Mouse (Mus musculus): ENCODE measurements around the gene Olfr616.
"Not testable (repeated sequence)": the region's sequence is repeated elsewhere in the genome, so short reads cannot be mapped to it uniquely, and the experiment has no call there.

Gene Olfr616

DNA sequence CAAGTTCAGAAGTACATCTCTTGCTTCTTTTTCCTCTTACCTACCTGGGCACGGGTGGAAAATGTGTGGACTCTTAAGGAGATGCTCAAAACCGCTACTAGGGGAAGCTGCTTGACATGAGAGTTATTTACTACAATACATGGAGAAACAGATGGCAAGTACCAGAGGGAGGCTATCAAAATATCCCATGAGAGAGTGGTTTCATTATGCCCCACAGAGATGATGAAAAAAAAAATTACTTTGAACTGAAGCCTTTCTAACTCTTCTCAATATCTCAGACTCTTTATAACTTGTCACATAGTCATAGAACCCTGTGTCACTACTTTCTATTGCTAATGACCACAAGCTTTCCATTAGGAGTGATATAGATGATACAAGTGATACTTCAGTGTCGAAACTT lies at the start of gene Olfr616:
Gene Olfr616, minus strand, starts transcription at position 101 of the 400 bp plus-strand sequence.
- no peak for DNase-seq (ENCODE audit: low spot score)

DNA sequence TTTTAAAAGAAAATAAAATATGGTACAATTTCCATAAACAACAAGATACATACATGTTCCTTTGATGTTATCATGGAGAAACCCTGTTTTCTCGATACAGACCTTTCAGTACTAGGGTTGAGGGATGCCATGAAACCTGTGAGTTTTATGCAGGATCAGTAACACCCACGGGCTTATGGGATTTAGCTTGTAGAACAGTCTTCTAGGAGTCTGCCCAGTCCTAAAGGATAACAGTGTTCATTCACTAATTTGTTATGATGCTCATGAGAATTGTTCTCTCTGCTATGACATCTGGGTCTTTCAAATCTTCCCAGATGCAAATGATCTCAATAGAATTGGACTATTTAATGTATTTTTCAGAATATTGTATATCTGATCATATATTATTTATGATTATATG lies 43.5 kb upstream of the Olfr616 start, which contains the start of gene Olfr620:
Gene Olfr620, minus strand, starts transcription at position 101 of the 400 bp plus-strand sequence.
- no peak for DNase-seq (ENCODE audit: low spot score)

DNA sequence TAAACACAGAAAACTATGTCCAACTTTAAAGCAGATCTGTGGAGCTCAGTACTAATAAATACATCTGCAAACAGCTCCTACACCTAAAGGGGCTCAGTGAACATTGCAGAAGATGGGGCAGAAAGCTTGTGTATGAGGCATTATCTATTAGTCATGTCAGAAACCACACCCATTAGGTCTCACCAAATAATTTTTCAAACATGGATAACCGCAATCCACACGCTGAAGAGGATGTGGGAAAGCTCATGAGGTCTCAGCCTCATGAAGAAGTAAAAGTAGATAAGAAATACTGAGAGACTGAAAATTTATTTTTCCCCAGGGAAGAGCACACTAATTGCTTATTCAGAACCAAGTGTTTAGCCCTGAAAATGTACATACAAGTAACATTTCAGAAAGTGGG lies 38.5 kb upstream of the Olfr616 start:
- DNase-seq (ENCODE audit: low spot score) = no peak

DNA sequence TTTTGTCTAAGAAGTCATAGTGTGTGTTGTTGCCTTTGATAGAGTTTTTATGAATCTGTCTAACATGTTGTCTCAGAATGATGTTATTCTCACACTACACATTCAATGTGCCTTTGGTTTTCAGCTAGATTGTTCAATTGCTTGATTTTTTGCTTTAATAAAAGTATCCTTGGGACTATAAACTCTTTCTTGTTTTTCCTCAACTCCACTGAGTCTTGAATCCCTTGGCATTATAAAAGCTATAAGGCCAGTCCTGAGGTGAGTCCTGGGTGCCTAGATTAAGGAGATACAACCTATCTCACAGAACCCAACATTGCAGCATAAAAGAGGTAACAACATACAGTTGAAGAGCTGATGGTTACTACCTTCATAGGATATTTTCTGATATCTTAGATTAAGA lies 31.3 kb upstream of the Olfr616 start, which contains the start of gene Olfr619:
Gene Olfr619, plus strand, starts transcription at position 301 of the 400 bp plus-strand sequence.
- no peak for DNase-seq (ENCODE audit: low spot score)

DNA sequence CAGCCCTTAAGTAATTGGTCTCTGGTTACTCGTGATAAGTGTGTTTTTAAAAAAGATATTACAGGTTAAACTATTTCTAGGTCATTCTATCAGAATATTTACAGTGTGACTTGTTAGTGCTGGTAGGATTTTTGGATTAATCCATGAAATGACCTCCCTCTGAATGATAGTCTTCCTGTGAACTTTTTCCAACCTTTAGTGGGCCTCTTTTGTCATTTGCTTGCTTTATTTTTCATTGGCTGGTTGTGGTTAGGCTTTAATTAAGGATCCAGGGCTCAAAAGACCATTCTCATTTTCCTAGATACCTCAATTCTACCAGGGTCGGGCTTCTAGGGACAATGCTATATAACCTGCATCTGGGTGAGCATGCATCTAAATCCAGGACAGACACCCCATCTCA lies 20.9 kb upstream of the Olfr616 start, which contains the start of gene Olfr618:
Gene Olfr618, plus strand, starts transcription at position 301 of the 400 bp plus-strand sequence.
- no peak for DNase-seq (ENCODE audit: low spot score)

DNA sequence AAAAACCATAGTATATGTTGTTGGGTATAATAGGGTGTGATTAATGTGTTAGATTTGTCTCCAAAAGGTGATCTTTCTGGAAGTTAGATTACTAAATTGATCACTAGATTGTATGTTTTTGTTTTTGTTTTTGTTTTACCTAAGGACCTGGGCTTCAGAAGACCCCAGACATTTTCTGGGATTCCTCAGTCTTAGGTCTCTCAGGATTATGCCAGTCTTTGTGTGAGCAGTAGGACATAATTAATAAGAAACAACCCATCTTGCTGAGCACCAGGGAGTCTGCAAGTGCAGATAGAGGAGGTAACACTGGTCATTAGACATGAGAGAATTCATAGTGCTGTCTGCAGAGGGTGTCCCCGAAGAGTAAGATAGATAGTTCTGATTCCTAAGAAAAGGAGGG lies 3.8 kb upstream of the Olfr616 start, which contains the start of gene Olfr617:
Gene Olfr617, plus strand, starts transcription at position 301 of the 400 bp plus-strand sequence.
- no peak for DNase-seq (ENCODE audit: low spot score)

DNA sequence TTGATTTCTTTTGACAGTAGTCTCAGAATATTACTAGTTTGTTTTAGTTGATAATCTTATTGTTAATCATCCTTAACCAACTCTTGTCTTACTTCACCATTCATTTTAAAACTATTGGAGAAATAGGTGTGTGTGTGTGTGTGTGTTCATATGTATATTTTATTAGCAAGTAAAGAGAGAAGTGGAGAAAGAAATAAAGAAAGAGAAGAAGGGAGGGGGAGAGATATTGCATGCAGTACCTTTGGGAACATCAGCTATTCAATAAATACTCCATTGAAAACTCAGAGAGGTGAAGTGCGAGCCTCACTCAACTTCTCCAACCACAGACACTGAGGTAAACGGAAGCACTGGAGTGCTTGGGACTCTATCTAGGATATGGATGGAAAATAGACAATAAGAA lies 13.2 kb downstream of the Olfr616 start, which contains the start of gene Olfr615:
Gene Olfr615, plus strand, starts transcription at position 301 of the 400 bp plus-strand sequence.
- DNase-seq (ENCODE audit: low spot score) = no peak

DNA sequence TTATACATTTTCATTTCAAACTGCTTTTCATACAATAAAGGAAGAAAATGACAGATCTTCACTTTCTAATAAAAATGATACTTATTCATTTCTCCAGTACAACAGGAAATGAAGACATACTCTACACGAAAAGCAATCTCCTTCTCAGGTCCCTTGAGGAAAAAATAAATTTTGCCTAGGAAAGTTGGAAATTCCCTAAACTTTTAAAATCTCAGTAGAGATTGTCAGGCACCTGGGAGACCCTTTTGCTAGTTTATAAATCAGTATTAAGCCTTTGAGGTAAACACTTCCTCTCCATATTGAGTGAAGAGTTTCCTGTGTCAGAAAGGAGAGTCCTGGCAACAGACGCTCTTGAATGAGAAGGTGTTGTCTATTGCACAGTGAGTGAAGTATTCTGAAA lies 21.2 kb downstream of the Olfr616 start, which contains the start of gene Olfr613:
Gene Olfr613, plus strand, starts transcription at position 301 of the 400 bp plus-strand sequence.
- DNase-seq (ENCODE audit: low spot score) = no peak

DNA sequence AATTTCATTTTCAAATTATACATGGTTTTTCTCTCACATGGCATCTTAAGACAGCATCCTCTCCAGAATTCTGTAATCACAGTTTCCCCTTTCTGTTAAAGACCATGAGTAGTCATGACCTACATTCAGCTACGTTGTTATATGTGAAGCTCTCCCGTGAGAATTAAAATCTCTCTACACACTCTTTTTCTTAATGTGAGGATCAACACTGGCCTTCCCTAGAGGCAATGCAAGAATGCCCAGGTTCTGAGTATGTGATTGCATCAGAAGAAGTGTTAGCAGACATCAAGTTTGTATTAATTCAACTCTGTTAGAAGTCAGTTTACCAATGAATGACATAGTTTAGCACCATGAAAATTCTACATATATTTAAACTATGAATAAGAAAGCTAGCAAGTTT lies 26.3 kb downstream of the Olfr616 start, which contains the start of gene Olfr612:
Gene Olfr612, minus strand, starts transcription at position 101 of the 400 bp plus-strand sequence.
- DNase-seq (ENCODE audit: low spot score) = not testable (repeated sequence)

DNA sequence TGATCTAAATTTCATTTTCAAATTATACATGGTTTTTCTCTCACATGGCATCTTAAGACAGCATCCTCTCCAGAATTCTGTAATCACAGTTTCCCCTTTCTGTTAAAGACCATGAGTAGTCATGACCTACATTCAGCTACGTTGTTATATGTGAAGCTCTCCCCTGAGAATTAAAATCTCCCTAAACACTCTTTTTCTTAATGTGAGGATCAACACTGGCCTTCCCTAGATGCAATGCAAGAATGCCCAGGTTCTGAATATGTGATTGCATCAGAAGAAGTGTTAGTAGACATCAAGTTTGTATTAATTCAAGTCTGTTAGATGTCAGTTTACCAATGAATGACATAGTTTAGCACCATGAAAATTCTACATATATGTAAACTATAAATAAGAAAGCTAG lies 48.2 kb downstream of the Olfr616 start, which contains the start of gene Olfr611:
Gene Olfr611, minus strand, starts transcription at position 101 of the 400 bp plus-strand sequence.
- not testable (repeated sequence) for DNase-seq (ENCODE audit: low spot score)
